Mouse (Mus musculus) bone marrow, adult 2 months (tissue): ENCODE data around the gene Pml.

Source experiments
- CTCF ChIP-seq: fragments of 200-500 bp; IDR thresholded peaks from 2 replicates; pipeline ENCODE4 v1.5.1; 2011; ENCODE audit warnings: low read length, control low read depth; ENCODE audit not compliant: control insufficient read depth, insufficient read depth
- POLR2A ChIP-seq: fragments of 200-500 bp; IDR thresholded peaks from 2 replicates; pipeline ENCODE4 v1.6.1; 2011; ENCODE audit warnings: low read depth, mild to moderate bottlenecking, control low read depth, low read length, borderline replicate concordance; ENCODE audit not compliant: control insufficient read depth

- TF ChIP-seq CTCF = peak; percentile 96
- no peak for TF ChIP-seq POLR2A
These were observed 45.1 kb downstream of the Pml start for GRCm38 (mm10) chr9:58204448-58205000.
